Mouse (Mus musculus) small intestine, adult 2 months (tissue): Measurements from ENCODE around the gene Gm47289.

Experiments used
- CTCF ChIP-seq: fragments of 200-500 bp; IDR thresholded peaks from 2 replicates; pipeline ENCODE4 v1.5.1; 2012; ENCODE audit warnings: low read depth, mild to moderate bottlenecking, control low read depth, inconsistent platforms, low read length, moderate library complexity, mixed read lengths; ENCODE audit not compliant: insufficient replicate concordance, insufficient read length; ENCODE audit errors: extremely low read depth
- POLR2A ChIP-seq: fragments of 200-500 bp; IDR thresholded peaks from 2 replicates; pipeline ENCODE4 v1.6.1; 2012; ENCODE audit warnings: low read depth, mild to moderate bottlenecking, control low read depth, inconsistent platforms, low read length, moderate library complexity

DNA sequence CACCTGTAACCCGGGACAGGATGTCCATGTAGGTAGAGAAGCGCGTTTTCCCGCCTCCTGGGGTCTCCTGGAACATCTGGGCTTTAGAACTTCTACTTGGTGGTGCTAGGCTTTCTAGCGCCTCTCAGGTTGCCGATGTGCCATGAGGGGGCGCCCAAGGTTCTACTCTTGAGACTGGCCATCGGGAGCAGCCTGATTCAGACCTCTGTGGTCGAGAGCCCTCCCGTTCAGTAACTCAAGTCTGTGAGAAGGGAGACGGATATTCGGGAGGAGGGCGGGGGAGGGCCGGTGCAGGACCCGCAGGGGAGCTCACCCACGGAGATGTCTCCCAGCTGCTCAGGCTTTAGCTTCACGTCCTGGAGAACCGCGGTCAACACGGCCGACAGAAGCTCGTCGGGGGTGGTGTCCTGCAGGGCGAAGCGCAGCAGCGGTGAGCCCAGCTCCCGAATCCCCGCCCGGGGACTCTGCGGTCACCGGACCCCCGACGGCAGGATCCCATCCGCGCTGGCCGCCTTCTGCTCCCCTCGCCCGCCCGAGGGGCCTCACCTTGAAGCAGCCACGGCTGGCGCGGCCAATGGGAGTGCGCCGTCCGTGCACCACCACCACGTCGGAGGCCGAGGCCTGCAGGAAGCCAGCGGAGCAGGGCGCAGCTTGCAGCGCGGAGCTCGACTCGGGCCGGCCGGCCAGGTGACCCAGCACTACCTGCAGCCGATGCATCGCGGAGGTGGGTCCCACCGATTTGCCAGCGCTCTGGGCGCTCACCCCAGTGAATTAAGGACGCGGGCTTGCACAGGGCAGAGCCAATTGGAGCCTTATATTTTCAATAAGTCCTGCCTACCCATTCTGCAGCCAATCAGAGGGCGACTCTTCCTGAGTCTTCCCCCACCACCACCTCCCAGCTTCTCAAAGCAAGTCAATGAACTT is 2.4 kb upstream of the Gm47289 start, which contains the start of gene Acaa1b:
- TF ChIP-seq CTCF (peak; percentile 68; the same call in 1 of the 2 replicates), POLR2A (no peak)
